Mouse (Mus musculus) hematopoietic stem cell, adult 5-6 weeks (primary cell): ENCODE results near the gene Hoxc6. TPM values are rescaled to one million over a fixed set of nuclear protein-coding genes. Genes with fewer than 3 reads are reported as not detected.
A peak's percentile ranks its signal among the peaks of the same experiment; 100 is the strongest.

Source experiments
- ATAC-seq, 2 experiments: fragments of 125-278 bp in 1 of 2; replicated peaks in 1 of 2; 2 replicates each; pipeline ENCODE4 v1.8.0; 2016 to 2017; ENCODE audit warnings: inconsistent platforms in 2 of 2, mild to moderate bottlenecking in 2 of 2, moderate number of reproducible peaks in 2 of 2, low read depth in 1 of 2, moderate TSS enrichment in 1 of 2; ENCODE audit not compliant: low FRiP score in 2 of 2, poor library complexity in 2 of 2, severe bottlenecking in 2 of 2, insufficient read depth in 1 of 2, low TSS enrichment in 1 of 2
- total RNA-seq: library from RNA; stranded (forward); fragments of 172-1452, 232-1000 nt; gene quantifications from 2 replicates; pipeline ENCODE4 v1.2.3, GENCODE M21; 2017

The Hoxc6 gene
- total RNA-seq, 1 experiment from 2014 or later, result not detected

GRCm38 (mm10) chr15:103041613-103042012 lies 43.6 kb downstream of the Hoxc6 start:
- no peak for ATAC-seq

GRCm38 (mm10) chr15:103042209-103042608 lies 44.2 kb downstream of the Hoxc6 start:
- ATAC-seq, result no peak

GRCm38 (mm10) chr15:103051670-103052069 lies 53.6 kb downstream of the Hoxc6 start:
- ATAC-seq, result no peak

GRCm38 (mm10) chr15:103053210-103053609 lies 55.2 kb downstream of the Hoxc6 start:
- ATAC-seq, result no peak

- ATAC-seq, result no peak
Measured at GRCm38 (mm10) chr15:103056396-103056795, 58.3 kb downstream of the Hoxc6 start.

GRCm38 (mm10) chr15:103058715-103059114 lies 60.7 kb downstream of the Hoxc6 start:
- ATAC-seq, result no peak

GRCm38 (mm10) chr15:103059393-103059992 lies 61.4 kb downstream of the Hoxc6 start:
- ATAC-seq, result no peak

GRCm38 (mm10) chr15:103060021-103060340 lies 61.9 kb downstream of the Hoxc6 start:
- ATAC-seq, result no peak

- ATAC-seq, result peak; percentile 4 to 43; a peak in 1 of 4 replicates
Measured at GRCm38 (mm10) chr15:103060341-103061130, 62.5 kb downstream of the Hoxc6 start.

- ATAC-seq, result 0 out of 4 replicates have a peak, but pooled peaks of 1 of the 2 experiments have one; percentile 12
Measured at GRCm38 (mm10) chr15:103061131-103061825, 63.2 kb downstream of the Hoxc6 start.

Other genes starting within 250 kb of the Hoxc6 start
- gene Hoxc13, start 77.2 kb upstream of the Hoxc6 start, total RNA-seq, result not detected in 2 replicates
- gene Hoxc12, start 61.5 kb upstream of the Hoxc6 start, total RNA-seq, result not detected in 2 replicates
- not detected in 2 replicates for gene Hoxc11, start 43.8 kb upstream of the Hoxc6 start, total RNA-seq
- not detected in 2 replicates for gene Hoxc10, start 31.5 kb upstream of the Hoxc6 start, total RNA-seq
- 0.25 TPM in 1 of 2 replicates, not detected in the other for gene Hoxc5, start 30.8 kb upstream of the Hoxc6 start, total RNA-seq
- not detected in 2 replicates for gene Hoxc9, start 21.8 kb upstream of the Hoxc6 start, total RNA-seq
- not detected in 2 replicates for gene Hoxc8, start 7.7 kb upstream of the Hoxc6 start, total RNA-seq
- gene Hoxc4, start 20.7 kb downstream of the Hoxc6 start, total RNA-seq, result 0.69 TPM in 1 of 2 replicates, not detected in the other
- 3.7 and 6.1 TPM in 2 replicates for gene Smug1, start 168.8 kb downstream of the Hoxc6 start, total RNA-seq
- gene Cbx5, start 241.6 kb downstream of the Hoxc6 start, total RNA-seq, result 211 and 226 TPM in 2 replicates
- 1,381 and 2,732 TPM in 2 replicates for gene Hnrnpa1, start 242.2 kb downstream of the Hoxc6 start, total RNA-seq